Mouse (Mus musculus): ENCODE data around the gene Pbp2. TPM values are rescaled to one million over a fixed set of nuclear protein-coding genes. Genes with fewer than 3 reads are reported as not detected.

The Pbp2 gene
- polyA plus RNA-seq, 1 experiment from 2014 or later: not detected

- H3K27ac ChIP-seq (ENCODE audit: low read depth, low read length): no peak overlapping the region
- H3K4me3 ChIP-seq (ENCODE audit: low read depth, low read length): no peak overlapping the region
- no peak overlapping the region for H3K9ac ChIP-seq (ENCODE audit: low read length)
- no peak overlapping the region for H3K4me2 ChIP-seq (ENCODE audit: low read depth, low read length, severe bottlenecking)
- ATAC-seq (replicated peaks; ENCODE audit: low FRiP score): no peak
- WGBS: 75% methylated on average over 4 of the region's 4 CpGs
- no peaks in the 10 kb centered on the region for H3K9me3 ChIP-seq (ENCODE audit: control insufficient read depth, low read length)
- H3K27me3 ChIP-seq (ENCODE audit: control insufficient read depth, insufficient read depth, low read length): no peaks in the 10 kb centered on the region
- H3K4me1 ChIP-seq (replicated peaks; ENCODE audit: control insufficient read depth, insufficient read depth, low read length): no peaks in the 10 kb centered on the region
- no peaks in the 10 kb centered on the region for H3K36me3 ChIP-seq (ENCODE audit: control insufficient read depth, insufficient read depth, low read length)
- no peak for DNase-seq (ENCODE audit: low spot score)
These were observed 35.0 kb downstream of the Pbp2 start for GRCm38 (mm10) chr6:135275231-135275630.

DNA sequence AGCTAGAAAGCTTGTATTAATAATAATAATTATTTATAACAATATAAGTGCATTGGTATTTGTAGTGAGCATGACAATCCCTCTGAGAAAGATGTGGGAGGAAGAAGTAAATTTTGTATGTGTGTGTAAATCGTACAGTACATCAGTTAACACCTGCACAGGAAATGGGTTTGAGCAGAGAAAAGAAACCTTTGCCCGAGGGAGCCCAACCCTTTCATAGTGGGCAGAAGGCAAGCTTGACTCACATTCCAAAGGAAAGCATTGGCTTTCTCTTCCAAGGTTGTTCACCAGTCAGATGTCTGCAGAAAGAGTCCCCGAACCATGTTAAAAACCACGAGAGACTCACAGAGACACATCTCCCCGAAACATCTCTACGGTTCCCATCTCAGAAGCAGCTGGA, 37.1 kb downstream of the Pbp2 start:
- H3K4me2 ChIP-seq (ENCODE audit: low read depth, low read length, severe bottlenecking): no peak overlapping the region
- no peaks in the 10 kb centered on the region for H3K9me3 ChIP-seq (ENCODE audit: control insufficient read depth, low read length)
- no peak for ATAC-seq (replicated peaks; ENCODE audit: low FRiP score)
- no peak for DNase-seq (ENCODE audit: low spot score)
- no peak overlapping the region for H3K9ac ChIP-seq (ENCODE audit: low read length)
- H3K4me3 ChIP-seq (ENCODE audit: low read depth, low read length): no peak overlapping the region
- no peak overlapping the region for H3K27ac ChIP-seq (ENCODE audit: low read depth, low read length)
- H3K27me3 ChIP-seq (ENCODE audit: control insufficient read depth, insufficient read depth, low read length): no peaks in the 10 kb centered on the region
- H3K4me1 ChIP-seq (replicated peaks; ENCODE audit: control insufficient read depth, insufficient read depth, low read length): 0 out of 2 replicates have a peak, but pooled peaks cover 3% of the 10 kb centered on the region
- WGBS: 91% methylated on average over 6 of the region's 6 CpGs
- no peaks in the 10 kb centered on the region for H3K36me3 ChIP-seq (ENCODE audit: control insufficient read depth, insufficient read depth, low read length)

DNA sequence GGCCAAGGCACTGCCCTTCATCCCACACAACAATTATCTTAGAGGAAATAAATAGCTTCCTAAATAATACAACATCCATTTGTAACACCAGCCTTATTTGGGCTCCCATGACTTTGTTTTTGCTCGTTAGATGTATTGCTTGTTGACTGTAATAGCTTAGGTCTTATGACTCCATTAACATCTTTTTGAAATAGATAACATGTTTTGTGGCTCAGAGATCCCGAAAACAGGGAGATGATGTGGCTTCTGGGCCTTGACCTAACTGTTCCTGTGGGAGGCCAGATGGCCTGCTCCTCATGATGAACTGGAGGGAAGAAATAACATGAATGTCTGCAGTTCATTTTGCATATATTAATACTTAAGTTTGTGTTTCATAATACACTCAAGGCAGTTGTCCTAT, 38.4 kb downstream of the Pbp2 start:
- Histone ChIP-seq H3K4me3 (ENCODE audit: low read depth, low read length) (no peak overlapping the region), H3K9ac (ENCODE audit: low read length) (no peak overlapping the region), H3K27ac (ENCODE audit: low read depth, low read length) (no peak overlapping the region), H3K4me2 (ENCODE audit: low read depth, low read length, severe bottlenecking) (no peak overlapping the region), H3K4me1 (replicated peaks; ENCODE audit: control insufficient read depth, insufficient read depth, low read length) (0 out of 2 replicates have a peak, but pooled peaks cover 3% of the 10 kb centered on the region), H3K27me3 (ENCODE audit: control insufficient read depth, insufficient read depth, low read length) (no peaks in the 10 kb centered on the region), H3K9me3 (ENCODE audit: control insufficient read depth, low read length) (no peaks in the 10 kb centered on the region), H3K36me3 (ENCODE audit: control insufficient read depth, insufficient read depth, low read length) (no peaks in the 10 kb centered on the region)
- WGBS: 83% methylated on average over 2 of the region's 2 CpGs
- no peak for ATAC-seq (replicated peaks; ENCODE audit: low FRiP score)
- no peak for DNase-seq (ENCODE audit: low spot score)

DNA sequence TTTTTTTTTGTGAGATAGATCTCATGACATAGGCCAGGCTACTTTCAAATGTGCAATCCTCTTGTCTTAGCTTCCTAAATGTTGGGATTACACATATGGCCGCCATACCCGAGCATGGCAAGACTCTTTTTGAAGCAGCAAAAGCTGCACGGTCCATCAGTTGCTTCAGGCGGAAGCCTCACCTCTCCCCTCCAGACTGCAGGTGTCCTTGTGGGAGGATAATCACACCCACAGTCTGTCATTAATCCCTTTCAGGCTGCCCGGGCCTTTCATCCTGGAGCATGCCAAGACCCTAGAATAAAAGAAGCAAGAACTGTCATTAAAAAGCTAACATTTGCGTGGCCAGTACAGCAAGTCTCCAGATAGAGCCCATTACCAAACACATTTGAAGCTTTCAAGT, 40.6 kb downstream of the Pbp2 start:
- 22% methylated on average over 6 of the region's 6 CpGs for WGBS
- H3K4me3 ChIP-seq (ENCODE audit: low read depth, low read length): no peak overlapping the region
- H3K4me2 ChIP-seq (ENCODE audit: low read depth, low read length, severe bottlenecking): no peak overlapping the region
- no peak for DNase-seq (ENCODE audit: low spot score)
- H3K9ac ChIP-seq (ENCODE audit: low read length): no peak overlapping the region
- H3K27ac ChIP-seq (ENCODE audit: low read depth, low read length): no peak overlapping the region
- H3K4me1 ChIP-seq (replicated peaks; ENCODE audit: control insufficient read depth, insufficient read depth, low read length): 0 out of 2 replicates have a peak, but pooled peaks cover 3% of the 10 kb centered on the region
- ATAC-seq (replicated peaks; ENCODE audit: low FRiP score): no peak; the same call in 1 of the 2 replicates
- H3K27me3 ChIP-seq (ENCODE audit: control insufficient read depth, insufficient read depth, low read length): no peaks in the 10 kb centered on the region
- H3K36me3 ChIP-seq (ENCODE audit: control insufficient read depth, insufficient read depth, low read length): no peaks in the 10 kb centered on the region
- H3K9me3 ChIP-seq (ENCODE audit: control insufficient read depth, low read length): no peaks in the 10 kb centered on the region

DNA sequence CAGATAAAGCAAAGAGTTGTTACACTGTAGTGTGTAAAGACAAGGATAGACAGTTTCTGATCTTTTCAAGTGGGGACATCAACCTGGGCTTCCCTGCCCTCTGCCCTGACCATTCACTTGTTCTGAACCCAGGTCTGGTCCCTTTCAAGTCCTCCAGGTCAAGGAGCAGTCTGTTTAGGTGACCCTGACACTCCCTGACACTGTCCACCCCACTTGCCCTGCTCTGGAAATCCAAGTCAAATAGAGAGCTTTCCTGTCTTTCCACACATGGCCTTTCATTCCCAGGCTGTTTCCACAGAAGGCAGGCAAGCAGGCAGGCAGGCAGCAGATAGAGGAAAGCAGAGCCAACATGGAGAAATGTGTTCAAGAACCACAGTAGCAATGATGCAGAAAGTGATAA, 41.8 kb downstream of the Pbp2 start:
- no peaks in the 10 kb centered on the region for H3K36me3 ChIP-seq (ENCODE audit: control insufficient read depth, insufficient read depth, low read length)
- DNase-seq (ENCODE audit: low spot score) (no peak), ATAC-seq (replicated peaks; ENCODE audit: low FRiP score) (no peak)
- no peak overlapping the region for H3K4me3 ChIP-seq (ENCODE audit: low read depth, low read length)
- H3K4me2 ChIP-seq (ENCODE audit: low read depth, low read length, severe bottlenecking): no peak overlapping the region
- H3K9me3 ChIP-seq (ENCODE audit: control insufficient read depth, low read length): peaks cover 2% of the 10 kb centered on the region; the same call in 1 of the 2 replicates
- no peak overlapping the region for H3K9ac ChIP-seq (ENCODE audit: low read length)
- H3K27ac ChIP-seq (ENCODE audit: low read depth, low read length): no peak overlapping the region
- no peaks in the 10 kb centered on the region for H3K27me3 ChIP-seq (ENCODE audit: control insufficient read depth, insufficient read depth, low read length)
- 0 out of 2 replicates have a peak, but pooled peaks cover 3% of the 10 kb centered on the region for H3K4me1 ChIP-seq (replicated peaks; ENCODE audit: control insufficient read depth, insufficient read depth, low read length)

GRCm38 (mm10) chr6:135267221-135267620, 43.0 kb downstream of the Pbp2 start:
- H3K4me3 ChIP-seq (ENCODE audit: low read depth, low read length): no peak overlapping the region
- no peak overlapping the region for H3K4me2 ChIP-seq (ENCODE audit: low read depth, low read length, severe bottlenecking)
- H3K27ac ChIP-seq (ENCODE audit: low read depth, low read length): no peak overlapping the region
- 0 out of 2 replicates have a peak, but pooled peaks cover 3% of the 10 kb centered on the region for H3K4me1 ChIP-seq (replicated peaks; ENCODE audit: control insufficient read depth, insufficient read depth, low read length)
- H3K9ac ChIP-seq (ENCODE audit: low read length): no peak overlapping the region
- H3K9me3 ChIP-seq (ENCODE audit: control insufficient read depth, low read length): peaks cover 2% of the 10 kb centered on the region; the same call in 1 of the 2 replicates
- no peaks in the 10 kb centered on the region for H3K36me3 ChIP-seq (ENCODE audit: control insufficient read depth, insufficient read depth, low read length)
- ATAC-seq (replicated peaks; ENCODE audit: low FRiP score) (no peak), DNase-seq (ENCODE audit: low spot score) (no peak)
- no peaks in the 10 kb centered on the region for H3K27me3 ChIP-seq (ENCODE audit: control insufficient read depth, insufficient read depth, low read length)
- WGBS: 85% methylated on average over 3 of the region's 3 CpGs

GRCm38 (mm10) chr6:135266056-135266455, 44.1 kb downstream of the Pbp2 start:
- no peak for ATAC-seq (replicated peaks; ENCODE audit: low FRiP score)
- Histone ChIP-seq H3K4me2 (ENCODE audit: low read depth, low read length, severe bottlenecking) (no peak overlapping the region), H3K36me3 (ENCODE audit: control insufficient read depth, insufficient read depth, low read length) (no peaks in the 10 kb centered on the region), H3K4me1 (replicated peaks; ENCODE audit: control insufficient read depth, insufficient read depth, low read length) (0 out of 2 replicates have a peak, but pooled peaks cover 3% of the 10 kb centered on the region), H3K27me3 (ENCODE audit: control insufficient read depth, insufficient read depth, low read length) (no peaks in the 10 kb centered on the region), H3K9me3 (ENCODE audit: control insufficient read depth, low read length) (peaks cover 2% of the 10 kb centered on the region; the same call in 1 of the 2 replicates), H3K4me3 (ENCODE audit: low read depth, low read length) (no peak overlapping the region), H3K27ac (ENCODE audit: low read depth, low read length) (no peak overlapping the region), H3K9ac (ENCODE audit: low read length) (no peak overlapping the region)
- WGBS: 97% methylated on average over 1 of the region's 1 CpGs
- no peak for DNase-seq (ENCODE audit: low spot score)

DNA sequence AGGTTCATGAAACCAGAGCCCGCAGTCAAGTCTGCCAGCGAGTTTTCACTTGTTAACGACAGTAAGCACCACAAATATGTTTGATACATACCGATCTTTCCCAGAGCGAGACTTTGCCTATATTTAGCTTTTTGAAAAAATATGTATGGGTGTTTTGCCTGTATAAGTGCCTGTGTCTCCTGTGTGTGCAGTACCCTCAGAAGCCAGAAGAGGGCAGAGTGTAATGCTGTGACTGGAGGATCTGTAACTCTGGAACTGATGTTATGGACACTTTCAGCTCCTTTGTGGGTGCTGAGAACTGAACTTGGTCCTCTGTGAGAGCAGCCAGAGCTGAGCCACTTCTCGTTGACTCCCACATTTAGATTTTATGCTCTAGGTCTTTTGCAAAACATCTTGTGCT, 46.1 kb downstream of the Pbp2 start:
- DNase-seq (ENCODE audit: low spot score): no peak
- ATAC-seq (replicated peaks; ENCODE audit: low FRiP score): no peak
- H3K9ac ChIP-seq (ENCODE audit: low read length): no peak overlapping the region
- no peak overlapping the region for H3K4me3 ChIP-seq (ENCODE audit: low read depth, low read length)
- 96% methylated on average over 6 of the region's 6 CpGs for WGBS
- no peak overlapping the region for H3K4me2 ChIP-seq (ENCODE audit: low read depth, low read length, severe bottlenecking)
- no peaks in the 10 kb centered on the region for H3K27me3 ChIP-seq (ENCODE audit: control insufficient read depth, insufficient read depth, low read length)
- peaks cover 2% of the 10 kb centered on the region; the same call in 1 of the 2 replicates for H3K9me3 ChIP-seq (ENCODE audit: control insufficient read depth, low read length)
- H3K27ac ChIP-seq (ENCODE audit: low read depth, low read length): no peak overlapping the region
- H3K4me1 ChIP-seq (replicated peaks; ENCODE audit: control insufficient read depth, insufficient read depth, low read length): no peaks in the 10 kb centered on the region
- H3K36me3 ChIP-seq (ENCODE audit: control insufficient read depth, insufficient read depth, low read length): no peaks in the 10 kb centered on the region

- peaks cover 2% of the 10 kb centered on the region; the same call in 1 of the 2 replicates for H3K9me3 ChIP-seq (ENCODE audit: control insufficient read depth, low read length)
- H3K4me2 ChIP-seq (ENCODE audit: low read depth, low read length, severe bottlenecking): no peak overlapping the region
- no peaks in the 10 kb centered on the region for H3K36me3 ChIP-seq (ENCODE audit: control insufficient read depth, insufficient read depth, low read length)
- H3K4me3 ChIP-seq (ENCODE audit: low read depth, low read length): no peak overlapping the region
- no peaks in the 10 kb centered on the region for H3K4me1 ChIP-seq (replicated peaks; ENCODE audit: control insufficient read depth, insufficient read depth, low read length)
- DNase-seq (ENCODE audit: low spot score) (no peak), ATAC-seq (replicated peaks; ENCODE audit: low FRiP score) (no peak)
- no peak overlapping the region for H3K9ac ChIP-seq (ENCODE audit: low read length)
- no peak overlapping the region for H3K27ac ChIP-seq (ENCODE audit: low read depth, low read length)
- 79% methylated on average over 2 of the region's 2 CpGs for WGBS
- H3K27me3 ChIP-seq (ENCODE audit: control insufficient read depth, insufficient read depth, low read length): no peaks in the 10 kb centered on the region
These were observed 47.6 kb downstream of the Pbp2 start for GRCm38 (mm10) chr6:135262565-135262964.

All from forebrain, embryonic 11.5 days (tissue).